Mouse (Mus musculus): ENCODE data around the gene Gng12.

GRCm38 (mm10) chr6:66908327-66908973 is 12.3 kb downstream of the Gng12 start:
- TF ChIP-seq CTCF (IDR thresholded peaks at IDR 0.05) = no peak
- no peak for TF ChIP-seq EP300 (IDR thresholded peaks at IDR 0.05)
